7 mouse cellular contexts compared by ENCODE assay signal in the genomic region with DNA sequence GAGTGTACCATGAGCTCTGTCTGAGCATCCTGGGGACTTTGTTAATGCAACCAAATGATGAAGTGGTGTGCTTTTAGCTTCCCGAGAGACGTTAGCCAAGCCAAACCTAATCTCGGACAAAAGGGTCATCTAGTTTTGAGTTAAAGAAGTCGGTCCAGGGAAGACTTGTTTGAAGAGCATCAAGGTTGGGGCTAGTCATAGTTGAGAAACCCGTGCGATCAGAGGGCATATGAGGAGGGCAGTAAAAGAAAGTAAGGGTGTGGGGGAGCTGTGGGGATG. TPM values are rescaled to one million over a fixed set of nuclear protein-coding genes. Genes with fewer than 3 reads are reported as not detected.
A peak's percentile ranks its signal among the peaks of the same experiment; 100 is the strongest.
DNase-seq lines count a peak whose midpoint lies in the region; ATAC-seq and TF ChIP-seq lines count a peak whose summit lies in the region.

No protein-coding gene starts in this region.

- TF ChIP-seq POLR2A in limb, embryonic 14.5 days (IDR thresholded peaks at IDR 0.05; ENCODE audit: borderline replicate concordance, extremely low read depth, insufficient read depth, insufficient read length), result no peak

- no peak for TF ChIP-seq EP300 in stomach, postnatal 0 days (optimal IDR thresholded peaks at IDR 0.05)

- H3K9ac ChIP-seq in neural tube, embryonic 11.5 days (ENCODE audit: low read length), result peak overlapping the region; percentile 71
- H3K9ac ChIP-seq in forebrain, embryonic 11.5 days (ENCODE audit: low read length), result peak overlapping the region; percentile 81
- H3K9ac ChIP-seq in limb, embryonic 14.5 days (ENCODE audit: low read depth, low read length, severe bottlenecking), result peak overlapping the region; percentile 84
- peak overlapping the region; percentile 80 for H3K9ac ChIP-seq in stomach, postnatal 0 days (ENCODE audit: low read length)

- no peak for ATAC-seq in neural tube, embryonic 11.5 days (ENCODE audit: insufficient read depth, low FRiP score, low TSS enrichment)
- no peak for ATAC-seq in forebrain, embryonic 11.5 days (replicated peaks; ENCODE audit: low FRiP score)
- ATAC-seq in limb, embryonic 14.5 days (ENCODE audit: low FRiP score, low read depth), result no peak
- no peak for ATAC-seq in stomach, postnatal 0 days (ENCODE audit: low FRiP score, low TSS enrichment)

- H3K4me2 ChIP-seq in neural tube, embryonic 11.5 days (ENCODE audit: low read depth), result peak overlapping the region; percentile 99
- peak overlapping the region; percentile 87 for H3K4me2 ChIP-seq in forebrain, embryonic 11.5 days (ENCODE audit: low read depth, low read length, severe bottlenecking)
- H3K4me2 ChIP-seq in limb, embryonic 14.5 days (replicated peaks; ENCODE audit: low read depth, low read length, severe bottlenecking), result peak overlapping the region; percentile 89
- peak overlapping the region; percentile 93 for H3K4me2 ChIP-seq in stomach, postnatal 0 days (replicated peaks; ENCODE audit: low read depth)

- H3K27me3 ChIP-seq in neural tube, embryonic 11.5 days (ENCODE audit: control insufficient read depth, insufficient read depth, low read length), result no peaks in the 10 kb centered on the region
- no peaks in the 10 kb centered on the region for H3K27me3 ChIP-seq in forebrain, embryonic 11.5 days (ENCODE audit: control insufficient read depth, insufficient read depth, low read length)
- no peaks in the 10 kb centered on the region for H3K27me3 ChIP-seq in limb, embryonic 14.5 days (ENCODE audit: control insufficient read depth, insufficient read depth, low read length)
- no peaks in the 10 kb centered on the region for H3K27me3 ChIP-seq in stomach, postnatal 0 days (ENCODE audit: control insufficient read depth, insufficient read depth, low read length)

- no peaks in the 10 kb centered on the region for H3K9me3 ChIP-seq in neural tube, embryonic 11.5 days (ENCODE audit: control insufficient read depth, low read length)
- H3K9me3 ChIP-seq in forebrain, embryonic 11.5 days (ENCODE audit: control insufficient read depth, low read length), result no peaks in the 10 kb centered on the region
- H3K9me3 ChIP-seq in limb, embryonic 14.5 days (ENCODE audit: control insufficient read depth, low read length), result no peaks in the 10 kb centered on the region
- H3K9me3 ChIP-seq in stomach, postnatal 0 days (ENCODE audit: control insufficient read depth, low read length), result no peaks in the 10 kb centered on the region

- TF ChIP-seq CTCF in stomach, postnatal 0 days (IDR thresholded peaks at IDR 0.05; ENCODE audit: low read depth), result no peak

- intact Hi-C loops in left cerebral cortex, postnatal 10 days (cut with DNase I), result no loop called here

- DNase-seq in neural tube, embryonic 11.5 days (ENCODE audit: low spot score), result no peak
- DNase-seq in neural tube, embryonic 10.5 days (ENCODE audit: extremely low spot score, low spot score), result no peak
- DNase-seq in forebrain, embryonic 11.5 days (ENCODE audit: low spot score), result no peak
- no peak for DNase-seq in limb, embryonic 14.5 days (ENCODE audit: low spot score)
- no peak for DNase-seq in stomach, postnatal 0 days (ENCODE audit: low spot score)
- DNase-seq in urinary bladder, postnatal 36 days (ENCODE audit: low spot score in 2 of 2), result no peak
- no peak for DNase-seq in left cerebral cortex, postnatal 10 days (ENCODE audit: extremely low spot score in 1 of 2, low spot score in 2 of 2)

- H3K4me3 ChIP-seq in neural tube, embryonic 11.5 days (ENCODE audit: low read depth, low read length), result peak overlapping the region; percentile 76
- H3K4me3 ChIP-seq in forebrain, embryonic 11.5 days (ENCODE audit: low read depth, low read length), result peak overlapping the region; percentile 59
- peak overlapping the region; percentile 83 for H3K4me3 ChIP-seq in limb, embryonic 14.5 days (replicated peaks; ENCODE audit: low read length)
- H3K4me3 ChIP-seq in stomach, postnatal 0 days (ENCODE audit: low read depth, low read length), result peak overlapping the region; percentile 67

- H3K4me1 ChIP-seq in neural tube, embryonic 11.5 days (ENCODE audit: control insufficient read depth, insufficient read depth, low read length), result peaks cover 9% of the 10 kb centered on the region
- peaks cover 5% of the 10 kb centered on the region; the same call in 1 of the 2 replicates for H3K4me1 ChIP-seq in forebrain, embryonic 11.5 days (replicated peaks; ENCODE audit: control insufficient read depth, insufficient read depth, low read length)
- peaks cover 7% of the 10 kb centered on the region for H3K4me1 ChIP-seq in limb, embryonic 14.5 days (ENCODE audit: control insufficient read depth, insufficient read depth, low read length)
- peaks cover 4% of the 10 kb centered on the region; the same call in 1 of the 2 replicates for H3K4me1 ChIP-seq in stomach, postnatal 0 days (replicated peaks; ENCODE audit: control insufficient read depth, insufficient read depth)

- peak overlapping the region; percentile 15; the same call in 1 of the 2 replicates for H3K27ac ChIP-seq in neural tube, embryonic 11.5 days (ENCODE audit: low read depth, low read length)
- H3K27ac ChIP-seq in forebrain, embryonic 11.5 days (ENCODE audit: low read depth, low read length), result peak overlapping the region; percentile 54; the same call in 1 of the 2 replicates
- peak overlapping the region; percentile 78 for H3K27ac ChIP-seq in limb, embryonic 14.5 days (replicated peaks; ENCODE audit: low read depth, low read length)
- H3K27ac ChIP-seq in stomach, postnatal 0 days (replicated peaks), result peak overlapping the region; percentile 69

- H3K36me3 ChIP-seq in neural tube, embryonic 11.5 days (ENCODE audit: control insufficient read depth, insufficient read depth, low read length), result peaks cover 29% of the 10 kb centered on the region
- H3K36me3 ChIP-seq in forebrain, embryonic 11.5 days (ENCODE audit: control insufficient read depth, insufficient read depth, low read length), result peaks cover 31% of the 10 kb centered on the region
- H3K36me3 ChIP-seq in limb, embryonic 14.5 days (ENCODE audit: control insufficient read depth, insufficient read depth, low read length), result peaks cover 74% of the 10 kb centered on the region
- H3K36me3 ChIP-seq in stomach, postnatal 0 days (ENCODE audit: control insufficient read depth, insufficient read depth, low read length), result peaks cover 51% of the 10 kb centered on the region

- WGBS in neural tube, embryonic 11.5 days, result 12% methylated on average over 6 of the region's 6 CpGs
- 8% methylated on average over 6 of the region's 6 CpGs for WGBS in forebrain, embryonic 11.5 days
- WGBS in limb, embryonic 14.5 days, result 7% methylated on average over 6 of the region's 6 CpGs
- WGBS in stomach, postnatal 0 days, result under 1% methylated on average over 6 of the region's 6 CpGs

RNA-seq across cellular contexts. Expression of a gene that starts 0.8 kb away (rescaled TPM):
- 91.2 and 92.8 TPM in 2 replicates for polyA plus RNA-seq in neural tube, embryonic 11.5 days (2014; fragmentation: Nextera tagmentation; extraction: Ambion mirVana)
- 92.5 and 107 TPM in 2 replicates for polyA plus RNA-seq in forebrain, embryonic 11.5 days (2014; fragmentation: Nextera tagmentation; extraction: Ambion mirVana)
- polyA plus RNA-seq in limb, embryonic 14.5 days (2012; rRNA removed), result 114 and 156 TPM in 2 replicates
- 93.9 and 96.0 TPM in 2 replicates for polyA plus RNA-seq in limb, embryonic 14.5 days (2014; fragmentation: Nextera tagmentation; extraction: Ambion mirVana)
- polyA plus RNA-seq in stomach, postnatal 0 days (2015; fragmentation: Nextera tagmentation; extraction: Ambion mirVana), result 65.4 and 66.3 TPM in 2 replicates
- 10 to 100 TPM; 80.5 to 81.1 TPM for total RNA-seq in left cerebral cortex, postnatal 10 days (2021)

RNA-seq across cellular contexts. Expression of a gene that starts 4.9 kb away (rescaled TPM):
- polyA plus RNA-seq in neural tube, embryonic 11.5 days (2014; fragmentation: Nextera tagmentation; extraction: Ambion mirVana), result 32.5 and 36.9 TPM in 2 replicates
- 26.3 and 27.8 TPM in 2 replicates for polyA plus RNA-seq in forebrain, embryonic 11.5 days (2014; fragmentation: Nextera tagmentation; extraction: Ambion mirVana)
- polyA plus RNA-seq in limb, embryonic 14.5 days (2012; rRNA removed), result 95.5 and 124 TPM in 2 replicates
- polyA plus RNA-seq in limb, embryonic 14.5 days (2014; fragmentation: Nextera tagmentation; extraction: Ambion mirVana), result 34.5 and 34.8 TPM in 2 replicates
- 7.5 and 9.1 TPM in 2 replicates for polyA plus RNA-seq in stomach, postnatal 0 days (2015; fragmentation: Nextera tagmentation; extraction: Ambion mirVana)
- total RNA-seq in left cerebral cortex, postnatal 10 days (2021), result 10 to 100 TPM; 59.6 to 66.2 TPM

RNA-seq across cellular contexts. Expression of a gene that starts 13.5 kb away (rescaled TPM):
- polyA plus RNA-seq in neural tube, embryonic 11.5 days (2014; fragmentation: Nextera tagmentation; extraction: Ambion mirVana), result 26.5 and 32.3 TPM in 2 replicates
- polyA plus RNA-seq in forebrain, embryonic 11.5 days (2014; fragmentation: Nextera tagmentation; extraction: Ambion mirVana), result 34.7 and 40.8 TPM in 2 replicates
- polyA plus RNA-seq in limb, embryonic 14.5 days (2012; rRNA removed), result 152 and 155 TPM in 2 replicates
- 26.5 and 34.2 TPM in 2 replicates for polyA plus RNA-seq in limb, embryonic 14.5 days (2014; fragmentation: Nextera tagmentation; extraction: Ambion mirVana)
- polyA plus RNA-seq in stomach, postnatal 0 days (2015; fragmentation: Nextera tagmentation; extraction: Ambion mirVana), result 10.2 and 11.3 TPM in 2 replicates
- 10 to 100 TPM; 42.3 to 47.3 TPM for total RNA-seq in left cerebral cortex, postnatal 10 days (2021)

RNA-seq across cellular contexts. Expression of a gene that starts 18.1 kb away (rescaled TPM):
- 5.2 and 7.5 TPM in 2 replicates for polyA plus RNA-seq in neural tube, embryonic 11.5 days (2014; fragmentation: Nextera tagmentation; extraction: Ambion mirVana)
- polyA plus RNA-seq in forebrain, embryonic 11.5 days (2014; fragmentation: Nextera tagmentation; extraction: Ambion mirVana), result 6.3 and 6.7 TPM in 2 replicates
- 4.6 and 8.9 TPM in 2 replicates for polyA plus RNA-seq in limb, embryonic 14.5 days (2012; rRNA removed)
- 1.5 and 1.6 TPM in 2 replicates for polyA plus RNA-seq in limb, embryonic 14.5 days (2014; fragmentation: Nextera tagmentation; extraction: Ambion mirVana)
- polyA plus RNA-seq in stomach, postnatal 0 days (2015; fragmentation: Nextera tagmentation; extraction: Ambion mirVana), result 0.45 and 0.71 TPM in 2 replicates
- total RNA-seq in left cerebral cortex, postnatal 10 days (2021), result 10 to 100 TPM; 37.0 to 48.6 TPM

RNA-seq across cellular contexts. Expression of a gene that starts 24.7 kb away (rescaled TPM):
- 44.4 and 46.5 TPM in 2 replicates for polyA plus RNA-seq in neural tube, embryonic 11.5 days (2014; fragmentation: Nextera tagmentation; extraction: Ambion mirVana)
- polyA plus RNA-seq in forebrain, embryonic 11.5 days (2014; fragmentation: Nextera tagmentation; extraction: Ambion mirVana), result 32.4 and 37.7 TPM in 2 replicates
- polyA plus RNA-seq in limb, embryonic 14.5 days (2012; rRNA removed), result 51.2 and 68.0 TPM in 2 replicates
- 48.1 and 53.3 TPM in 2 replicates for polyA plus RNA-seq in limb, embryonic 14.5 days (2014; fragmentation: Nextera tagmentation; extraction: Ambion mirVana)
- polyA plus RNA-seq in stomach, postnatal 0 days (2015; fragmentation: Nextera tagmentation; extraction: Ambion mirVana), result 98.5 and 112 TPM in 2 replicates
- total RNA-seq in left cerebral cortex, postnatal 10 days (2021), result 10 to 100 TPM; 66.2 to 68.0 TPM

Comparison
In these comparisons a context has a peak if more than half of its experiments do, and no peak if none do; other contexts are left out.
1. H3K27ac ChIP-seq: peak in every context shown above with its lines; median percentile 78 in limb, embryonic 14.5 days; 69 in stomach, postnatal 0 days; 54 in forebrain, embryonic 11.5 days; 15 in neural tube, embryonic 11.5 days.